Mouse (Mus musculus): ENCODE measurements around the gene Zfp62. TPM values are rescaled to one million over a fixed set of nuclear protein-coding genes. Genes with fewer than 3 reads are reported as not detected.
A peak's percentile ranks its signal among the peaks of the same experiment; 100 is the strongest.
"Not testable (repeated sequence)": the region's sequence is repeated elsewhere in the genome, so short reads cannot be mapped to it uniquely, and the experiment has no call there.

Gene Zfp62
- total RNA-seq (2014; rRNA removed) (55.8 and 59.5 TPM in 2 replicates), polyA plus RNA-seq (2015; fragmentation: Nextera tagmentation; extraction: Ambion mirVana) (23.9 and 25.5 TPM in 2 replicates)

GRCm38 (mm10) chr11:49203129-49203768 lies at the start of gene Zfp62:
Zfp62 (plus strand) TSS chr11:49203292.
- ATAC-seq (peak; percentile 96), DNase-seq (peak; percentile 94)
- Histone ChIP-seq H3K4me3 (ENCODE audit: low read depth, low read length) (peak within 1 kb of the TSS; percentile 97), H3K36me3 (ENCODE audit: insufficient read depth) (no peaks in the 10 kb centered on the region; the same call in 1 of the 2 replicates), H3K9me3 (ENCODE audit: low read length) (no peaks in the 10 kb centered on the region), H3K27me3 (ENCODE audit: insufficient read depth, low read length) (no peaks in the 10 kb centered on the region), H3K4me2 (ENCODE audit: low read depth) (peak within 1 kb of the TSS; percentile 86), H3K27ac (ENCODE audit: low read depth, low read length) (peak within 1 kb of the TSS; percentile 97), H3K9ac (peak within 1 kb of the TSS; percentile 99), H3K4me1 (ENCODE audit: insufficient read depth) (peaks cover 12% of the 10 kb centered on the region)
- WGBS, result under 1% methylated on average over 47 of the region's 47 CpGs
- TF ChIP-seq CTCF (IDR thresholded peaks at IDR 0.05; ENCODE audit: low read depth), result 0 out of 2 replicates have a peak, but pooled peaks have one; percentile 1

GRCm38 (mm10) chr11:49154077-49154476 lies 49.0 kb upstream of the Zfp62 start, which contains the start of gene Olfr1394:
Olfr1394 (plus strand) TSS chr11:49154377.
- 87% methylated on average over 1 of the region's 1 CpGs for WGBS
- Histone ChIP-seq H3K4me3 (ENCODE audit: low read depth, low read length) (no peak within 1 kb of the TSS), H3K9ac (no peak within 1 kb of the TSS), H3K4me1 (ENCODE audit: insufficient read depth) (no peaks in the 10 kb centered on the region), H3K27ac (ENCODE audit: low read depth, low read length) (no peak within 1 kb of the TSS), H3K4me2 (ENCODE audit: low read depth) (no peak within 1 kb of the TSS), H3K27me3 (ENCODE audit: insufficient read depth, low read length) (no peaks in the 10 kb centered on the region), H3K36me3 (ENCODE audit: insufficient read depth) (no peaks in the 10 kb centered on the region), H3K9me3 (ENCODE audit: low read length) (no peaks in the 10 kb centered on the region)
- no peak for ATAC-seq
- DNase-seq, result no peak
- no peak for TF ChIP-seq CTCF (IDR thresholded peaks at IDR 0.05; ENCODE audit: low read depth)

- no peaks in the 10 kb centered on the region for H3K9me3 ChIP-seq (ENCODE audit: low read length)
- 95% methylated on average over 2 of the region's 2 CpGs for WGBS
- no peak for ATAC-seq
- H3K36me3 ChIP-seq (ENCODE audit: insufficient read depth), result no peaks in the 10 kb centered on the region
- no peaks in the 10 kb centered on the region for H3K27me3 ChIP-seq (ENCODE audit: insufficient read depth, low read length)
- H3K4me3 ChIP-seq (ENCODE audit: low read depth, low read length), result no peak overlapping the region
- H3K4me1 ChIP-seq (ENCODE audit: insufficient read depth), result no peaks in the 10 kb centered on the region
- no peak for TF ChIP-seq CTCF (IDR thresholded peaks at IDR 0.05; ENCODE audit: low read depth)
- no peak for DNase-seq
- H3K4me2 ChIP-seq (ENCODE audit: low read depth), result no peak overlapping the region
- H3K27ac ChIP-seq (ENCODE audit: low read depth, low read length), result no peak overlapping the region
- H3K9ac ChIP-seq, result no peak overlapping the region
Measured at GRCm38 (mm10) chr11:49156821-49157814, 46.0 kb upstream of the Zfp62 start.

DNA sequence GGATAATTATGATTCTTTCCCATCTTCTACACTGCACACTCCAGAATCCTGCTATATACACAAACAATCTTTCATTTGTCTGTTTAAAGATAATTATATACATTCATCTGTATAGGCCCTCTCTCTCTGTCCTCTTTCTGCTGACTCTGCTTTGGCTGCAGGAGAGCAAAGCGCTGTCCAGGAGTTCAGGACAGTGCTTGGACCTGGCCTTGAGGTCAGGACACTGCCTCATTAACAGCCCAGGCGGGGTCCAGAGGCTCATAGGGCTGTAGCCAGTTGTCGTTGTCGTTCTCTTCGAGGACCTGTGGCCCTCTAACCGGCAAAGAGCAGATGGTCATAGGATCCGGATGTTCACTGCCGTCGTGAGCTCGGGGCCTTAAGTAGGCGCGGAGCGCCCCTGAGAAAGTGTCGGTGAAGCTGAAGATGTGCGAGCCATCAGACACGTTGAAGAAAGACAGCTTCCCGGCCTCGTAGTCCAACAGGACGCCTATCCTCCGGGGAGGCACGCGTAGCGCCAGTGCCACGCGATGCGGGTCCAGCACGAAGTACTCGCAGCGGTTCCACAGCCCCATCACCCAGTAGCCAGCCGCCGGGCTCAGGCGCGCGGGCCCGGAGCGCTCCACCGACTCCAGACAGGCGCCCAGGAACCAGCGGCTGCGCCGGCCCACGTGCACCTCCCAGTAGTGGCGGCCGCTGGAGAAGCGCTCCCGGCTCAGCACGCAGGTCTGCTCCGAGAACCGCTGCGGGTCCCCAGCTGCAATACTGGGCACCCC lies 34.1 kb upstream of the Zfp62 start:
- DNase-seq (peak; percentile 25), ATAC-seq (peak; percentile 83)
- no peak for TF ChIP-seq CTCF (IDR thresholded peaks at IDR 0.05; ENCODE audit: low read depth)
- no peak overlapping the region for H3K27ac ChIP-seq (ENCODE audit: low read depth, low read length)
- 0 out of 2 replicates have a peak, but pooled peaks cover 5% of the 10 kb centered on the region for H3K9me3 ChIP-seq (ENCODE audit: low read length)
- no peaks in the 10 kb centered on the region; the same call in 1 of the 2 replicates for H3K27me3 ChIP-seq (ENCODE audit: insufficient read depth, low read length)
- peak overlapping the region; percentile 40 for H3K4me3 ChIP-seq (ENCODE audit: low read depth, low read length)
- WGBS, result 6% methylated on average over 50 of the region's 50 CpGs
- H3K4me2 ChIP-seq (ENCODE audit: low read depth), result peak overlapping the region; percentile 81
- H3K4me1 ChIP-seq (ENCODE audit: insufficient read depth), result no peaks in the 10 kb centered on the region
- H3K36me3 ChIP-seq (ENCODE audit: insufficient read depth), result no peaks in the 10 kb centered on the region
- H3K9ac ChIP-seq, result peak overlapping the region; percentile 37; the same call in 1 of the 2 replicates

- 0 out of 2 replicates have a peak, but pooled peaks cover 5% of the 10 kb centered on the region for H3K9me3 ChIP-seq (ENCODE audit: low read length)
- no peak overlapping the region for H3K27ac ChIP-seq (ENCODE audit: low read depth, low read length)
- H3K4me2 ChIP-seq (ENCODE audit: low read depth), result no peak overlapping the region
- no peaks in the 10 kb centered on the region; the same call in 1 of the 2 replicates for H3K27me3 ChIP-seq (ENCODE audit: insufficient read depth, low read length)
- H3K4me3 ChIP-seq (ENCODE audit: low read depth, low read length), result no peak overlapping the region
- TF ChIP-seq CTCF (IDR thresholded peaks at IDR 0.05; ENCODE audit: low read depth), result no peak
- H3K4me1 ChIP-seq (ENCODE audit: insufficient read depth), result no peaks in the 10 kb centered on the region
- DNase-seq, result no peak
- WGBS, result 94% methylated on average over 4 of the region's 4 CpGs
- no peak for ATAC-seq
- H3K9ac ChIP-seq, result no peak overlapping the region
- no peaks in the 10 kb centered on the region for H3K36me3 ChIP-seq (ENCODE audit: insufficient read depth)
Measured at GRCm38 (mm10) chr11:49170576-49170975, 32.5 kb upstream of the Zfp62 start.

DNA sequence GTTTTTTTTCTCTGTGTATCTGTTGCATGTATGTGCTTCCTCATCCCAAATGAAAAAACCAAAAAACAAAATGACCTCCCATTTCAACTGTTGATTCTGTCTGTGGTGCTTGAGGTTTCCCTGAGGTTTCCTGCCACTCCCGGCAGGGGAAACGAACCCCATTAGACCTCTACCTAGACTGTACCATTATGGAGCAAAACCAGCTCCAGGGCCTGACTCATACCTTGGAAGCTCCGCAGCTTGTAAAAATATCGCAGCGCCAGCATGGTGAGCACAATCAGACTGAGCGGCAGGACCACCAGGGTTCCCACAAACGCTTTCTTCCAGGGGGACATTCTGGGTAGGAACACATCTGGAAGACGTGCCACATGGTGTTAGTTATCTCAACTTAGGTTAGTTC lies 27.7 kb upstream of the Zfp62 start:
- H3K9ac ChIP-seq, result no peak overlapping the region
- no peak overlapping the region for H3K4me2 ChIP-seq (ENCODE audit: low read depth)
- no peaks in the 10 kb centered on the region for H3K36me3 ChIP-seq (ENCODE audit: insufficient read depth)
- no peak for DNase-seq
- H3K4me3 ChIP-seq (ENCODE audit: low read depth, low read length), result no peak overlapping the region
- H3K27ac ChIP-seq (ENCODE audit: low read depth, low read length), result no peak overlapping the region
- H3K4me1 ChIP-seq (ENCODE audit: insufficient read depth), result no peaks in the 10 kb centered on the region
- TF ChIP-seq CTCF (IDR thresholded peaks at IDR 0.05; ENCODE audit: low read depth), result no peak
- no peak for ATAC-seq
- H3K9me3 ChIP-seq (ENCODE audit: low read length), result no peaks in the 10 kb centered on the region
- H3K27me3 ChIP-seq (ENCODE audit: insufficient read depth, low read length), result no peaks in the 10 kb centered on the region
- 91% methylated on average over 8 of the region's 8 CpGs for WGBS

DNA sequence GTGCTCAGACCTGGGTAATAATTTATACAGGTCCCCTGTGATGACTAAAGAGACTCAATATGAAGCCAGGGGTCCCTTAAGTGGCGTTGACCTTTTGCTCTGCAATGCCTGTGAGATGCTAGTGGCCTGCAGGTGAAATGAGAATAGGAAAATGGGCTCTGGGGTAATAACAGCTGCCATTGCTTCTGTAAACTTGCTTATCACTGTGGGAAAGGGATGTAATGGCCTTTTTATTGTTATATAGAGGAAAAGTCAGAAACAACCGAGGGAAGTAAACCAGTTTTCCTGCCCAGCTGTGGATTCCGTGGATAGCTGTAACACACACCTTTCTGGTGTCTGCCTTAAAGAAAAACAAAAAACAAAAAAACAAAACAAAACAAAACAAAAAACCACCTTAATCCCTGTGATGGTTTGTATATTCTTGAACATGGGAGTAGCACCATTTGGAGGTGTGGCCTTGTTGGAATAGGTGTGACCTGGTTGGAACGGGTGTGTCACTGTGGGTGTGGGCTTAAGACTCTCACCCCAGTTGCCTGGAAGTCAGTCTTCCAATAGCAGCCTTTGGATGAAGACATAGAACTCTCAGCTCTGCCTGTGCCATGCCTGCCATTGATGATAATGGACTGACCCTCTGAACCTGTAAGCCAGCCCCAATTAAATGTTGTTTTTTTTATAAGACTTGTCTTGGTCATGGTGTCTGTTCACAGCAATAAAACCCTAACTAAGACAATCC lies 26.9 kb upstream of the Zfp62 start:
- not testable (repeated sequence) for H3K9ac ChIP-seq; DNase-seq; H3K36me3 ChIP-seq (ENCODE audit: insufficient read depth); H3K27me3 ChIP-seq (ENCODE audit: insufficient read depth, low read length); H3K27ac ChIP-seq (ENCODE audit: low read depth, low read length); H3K4me2 ChIP-seq (ENCODE audit: low read depth); H3K4me1 ChIP-seq (ENCODE audit: insufficient read depth); H3K4me3 ChIP-seq (ENCODE audit: low read depth, low read length); H3K9me3 ChIP-seq (ENCODE audit: low read length); ATAC-seq
- WGBS, result 86% methylated on average over 4 of the region's 4 CpGs
